Mouse (Mus musculus): ENCODE measurements around the gene Tmem263. TPM values are rescaled to one million over a fixed set of nuclear protein-coding genes. Genes with fewer than 3 reads are reported as not detected.
A peak's percentile ranks its signal among the peaks of the same experiment; 100 is the strongest.

Gene Tmem263
- polyA plus RNA-seq (2017; shearing (Covaris generic)), result 10 to 100 TPM; 35.6 to 49.7 (median 40.2) TPM

DNA sequence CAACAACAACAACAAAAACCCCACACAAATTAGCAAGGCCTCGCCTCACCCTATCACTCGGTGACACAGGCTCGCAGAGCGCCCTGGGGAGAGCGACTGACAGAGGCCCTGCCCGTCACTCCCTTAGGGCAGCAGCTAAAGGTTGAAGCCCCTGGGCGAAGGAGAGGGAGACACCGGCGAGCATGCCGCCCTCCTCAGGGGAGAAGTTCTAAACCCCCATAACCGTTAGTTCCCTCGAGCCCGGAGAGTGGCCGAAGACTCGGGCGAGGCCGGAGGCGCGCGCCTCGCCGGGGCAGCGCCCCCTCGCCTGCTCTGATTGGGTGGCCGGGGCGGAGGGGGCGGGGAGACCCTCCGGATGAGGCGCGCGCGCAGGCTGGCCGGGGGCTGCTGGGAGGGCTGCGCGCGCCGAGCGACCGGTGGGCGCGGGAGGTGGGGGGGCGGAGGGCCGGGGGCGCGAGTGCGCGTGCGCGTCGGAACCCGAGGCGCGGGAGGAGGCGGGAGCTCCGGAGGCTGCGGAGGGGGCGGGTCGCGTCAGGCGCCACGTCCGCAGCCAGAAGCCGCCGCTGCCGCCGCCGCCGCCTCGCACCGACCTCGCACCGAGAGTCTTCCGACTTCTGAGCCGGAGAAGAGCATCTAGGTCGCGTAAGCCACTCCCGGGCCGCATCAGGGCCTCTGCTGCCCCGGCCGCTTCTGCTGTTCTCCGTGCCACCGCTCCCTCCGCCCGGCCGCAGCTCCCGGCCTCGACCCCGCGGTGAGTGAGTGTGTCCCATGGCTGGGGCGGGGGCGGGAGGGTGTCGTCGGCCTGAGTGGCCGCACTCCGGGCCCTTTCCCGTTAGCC, at the start of gene Tmem263, which contains the start of gene Fhl4:
Gene Tmem263, plus strand, starts transcription at position 381 of the 838 bp plus-strand sequence.
Gene Fhl4, minus strand, starts transcription at position 249 of the 838 bp plus-strand sequence.
- peak; percentile 73 for ATAC-seq

DNA sequence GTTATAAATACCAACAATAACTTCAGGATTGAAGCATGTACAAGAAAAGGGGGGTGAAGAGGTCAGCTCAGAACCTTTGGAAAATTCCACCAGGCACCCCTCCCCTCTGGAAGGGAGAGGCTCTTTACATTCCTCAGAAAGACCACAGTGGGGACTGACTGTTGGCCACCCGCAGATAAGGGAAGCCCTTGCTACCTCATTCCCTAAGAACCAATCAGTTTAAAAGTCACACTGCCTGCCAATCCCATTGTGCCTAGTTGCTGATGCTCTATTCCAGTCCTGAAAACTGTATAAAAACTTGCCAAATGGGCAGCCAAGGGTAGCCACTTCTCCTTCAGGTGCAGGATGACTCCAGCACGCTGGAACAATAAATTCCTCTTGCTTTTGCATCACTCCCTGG, 47.6 kb upstream of the Tmem263 start:
- no peak for ATAC-seq

DNA sequence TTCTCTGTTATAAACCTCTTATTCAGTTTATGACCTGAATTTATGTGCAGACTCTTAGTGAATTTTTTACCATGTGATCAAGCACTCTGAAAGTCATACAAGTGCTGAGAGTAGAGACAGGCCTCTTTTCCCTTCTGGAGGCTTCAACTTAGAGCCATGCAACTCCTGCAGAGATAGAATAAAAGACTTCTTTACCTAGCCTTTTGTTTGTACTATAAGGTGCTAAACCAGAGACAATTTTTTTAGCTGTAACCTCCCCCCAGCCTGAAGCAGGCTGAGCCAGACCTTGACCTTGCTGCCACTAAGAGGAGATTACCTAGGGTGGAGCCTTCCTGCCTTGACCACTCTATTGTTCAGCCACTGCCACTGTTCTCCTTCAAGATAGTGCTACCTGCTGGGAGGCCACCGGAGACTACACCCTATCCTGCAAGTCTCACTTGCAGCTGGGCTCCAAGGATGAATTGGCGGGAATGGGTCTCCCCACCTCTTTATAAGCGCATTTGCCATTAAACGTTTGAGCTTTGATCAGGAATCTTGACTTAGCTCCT, 30.7 kb upstream of the Tmem263 start:
- no peak for ATAC-seq

DNA sequence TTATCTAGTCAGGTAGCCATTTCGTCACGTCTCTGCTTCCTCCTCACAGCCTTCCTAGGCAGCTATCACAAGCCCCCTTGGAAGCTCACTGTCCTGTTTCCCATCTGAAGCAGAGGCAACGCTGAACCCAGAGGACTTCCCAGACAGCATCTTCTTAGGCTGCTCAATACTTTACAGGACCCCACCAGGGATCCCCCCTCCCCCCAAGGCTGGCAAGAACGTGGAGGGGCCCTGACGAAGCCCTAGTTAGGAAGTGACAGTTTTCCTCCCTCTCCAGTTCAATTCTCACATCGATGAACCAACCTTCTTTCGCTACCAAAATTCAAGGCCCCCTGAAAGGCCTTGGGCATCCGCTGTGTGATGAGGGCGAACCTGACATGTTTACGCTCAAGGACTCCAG, 586 bp upstream of the Tmem263 start:
- ATAC-seq, result peak; percentile 34

DNA sequence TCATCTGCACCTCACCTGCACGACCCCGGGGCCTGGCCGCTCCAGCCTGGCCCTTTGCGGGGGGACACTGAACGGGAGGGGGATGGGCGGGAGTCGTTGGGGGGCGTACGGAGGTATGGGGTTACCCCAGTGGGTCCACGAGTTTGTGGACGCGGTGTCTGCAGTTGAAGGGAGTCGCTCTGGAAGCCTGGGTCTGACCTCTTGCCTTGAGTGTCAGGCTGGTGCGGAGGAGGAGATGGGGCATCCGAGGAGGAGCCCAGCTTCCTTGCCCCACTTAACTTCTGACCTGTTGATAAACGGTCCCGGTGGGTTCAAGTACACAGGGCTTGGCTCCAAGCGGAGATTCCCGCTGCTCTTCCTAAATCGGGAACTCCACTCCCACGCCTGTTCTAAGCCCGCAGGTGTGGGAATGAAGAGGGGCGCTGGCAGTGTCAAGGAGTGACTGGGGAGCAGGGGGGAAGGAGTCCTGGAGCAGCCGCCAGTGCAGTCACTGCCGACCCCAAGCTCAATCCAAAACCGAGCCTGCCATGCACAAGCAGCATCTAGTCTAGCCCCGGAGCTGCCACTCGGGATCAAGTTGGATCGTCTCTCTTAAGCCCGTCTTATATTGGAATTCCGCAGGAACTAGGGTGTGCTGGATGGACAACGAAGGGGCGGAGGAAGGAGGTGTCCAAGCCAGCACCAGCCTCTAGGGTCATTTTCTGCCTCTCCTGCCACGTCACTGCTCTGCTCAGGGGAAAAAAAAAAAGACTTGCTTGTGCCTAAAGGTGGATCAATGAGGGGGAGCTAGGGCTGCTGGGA, 858 bp downstream of the Tmem263 start:
- ATAC-seq, result no peak

DNA sequence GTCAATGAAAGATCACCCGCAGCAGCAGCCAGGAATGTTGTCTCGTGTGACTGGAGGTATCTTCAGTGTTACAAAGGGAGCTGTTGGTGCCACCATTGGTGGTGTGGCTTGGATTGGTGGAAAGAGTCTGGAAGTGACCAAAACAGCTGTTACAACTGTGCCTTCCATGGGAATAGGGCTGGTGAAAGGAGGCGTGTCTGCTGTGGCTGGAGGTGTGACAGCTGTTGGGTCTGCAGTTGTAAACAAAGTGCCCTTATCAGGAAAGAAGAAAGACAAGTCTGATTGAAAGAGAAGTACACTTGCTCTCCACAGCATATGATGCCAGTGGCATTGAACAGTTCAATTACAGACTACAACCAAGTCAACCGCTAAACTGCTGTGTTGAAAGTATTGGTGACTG, 12.0 kb downstream of the Tmem263 start:
- no peak for ATAC-seq

DNA sequence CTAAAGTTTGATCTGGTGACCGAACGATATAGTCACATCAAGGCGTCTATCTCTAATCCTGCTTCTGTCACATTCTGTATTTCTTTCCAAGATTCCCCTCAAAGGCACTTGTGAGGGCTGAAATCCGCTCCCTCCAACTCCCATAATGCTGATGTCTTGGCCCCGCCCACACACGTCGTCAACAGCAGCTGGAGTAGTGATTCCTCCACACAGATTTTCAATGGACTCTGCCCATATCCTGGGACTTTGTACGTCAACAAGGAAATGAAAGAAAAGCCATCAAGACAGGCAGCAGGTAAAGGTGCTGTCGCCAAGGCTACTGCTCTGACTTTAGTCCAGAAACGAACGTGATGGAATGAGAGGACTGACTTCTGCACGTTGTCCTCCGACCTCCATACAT, 22.8 kb downstream of the Tmem263 start:
- ATAC-seq, result no peak

DNA sequence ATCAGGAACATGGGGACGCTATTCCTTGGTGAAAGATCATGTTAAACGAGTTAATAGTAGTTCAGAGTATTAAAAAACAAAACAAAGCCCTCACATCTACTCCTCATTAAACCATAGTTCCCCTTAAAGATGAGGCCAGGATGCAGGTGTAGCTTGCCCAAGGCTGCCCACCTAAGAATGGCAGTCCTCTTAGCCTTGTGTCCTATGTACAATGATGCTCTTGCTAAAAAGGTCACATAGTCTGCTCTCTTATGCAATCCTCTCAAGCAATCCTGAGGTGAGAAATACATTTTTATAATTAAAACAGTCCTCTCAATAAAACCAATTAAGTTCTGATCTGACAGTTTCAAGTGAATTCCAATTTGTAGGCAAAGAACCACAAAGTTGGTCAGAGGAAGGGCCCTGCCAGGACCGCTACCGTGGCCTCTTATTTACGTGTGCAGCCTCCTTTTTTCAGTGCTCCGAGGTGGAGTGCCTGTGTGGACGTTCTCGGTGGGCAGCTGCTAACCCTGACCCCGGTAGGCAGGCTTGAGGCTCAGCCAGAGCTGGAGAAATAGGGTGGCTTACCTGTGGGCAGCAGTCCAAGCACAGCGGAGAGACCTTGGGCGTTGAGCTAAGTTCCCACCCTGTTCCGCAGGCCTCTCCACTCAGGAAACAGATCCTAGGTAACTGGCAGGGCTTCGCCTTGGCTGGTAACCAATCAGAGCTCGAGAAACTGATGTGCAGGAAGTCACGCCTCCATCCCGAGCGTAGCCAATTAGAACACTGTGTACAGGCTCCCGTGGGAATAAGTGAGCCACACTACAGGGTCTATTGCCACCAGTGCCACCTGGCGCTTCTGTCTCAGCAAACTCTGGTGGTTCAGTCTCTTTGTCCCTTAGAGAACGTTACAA, 25.2 kb downstream of the Tmem263 start, which contains the start of gene Mterf2:
Gene Mterf2, minus strand, starts transcription at position 633 of the 893 bp plus-strand sequence.
- ATAC-seq, result peak; percentile 100

DNA sequence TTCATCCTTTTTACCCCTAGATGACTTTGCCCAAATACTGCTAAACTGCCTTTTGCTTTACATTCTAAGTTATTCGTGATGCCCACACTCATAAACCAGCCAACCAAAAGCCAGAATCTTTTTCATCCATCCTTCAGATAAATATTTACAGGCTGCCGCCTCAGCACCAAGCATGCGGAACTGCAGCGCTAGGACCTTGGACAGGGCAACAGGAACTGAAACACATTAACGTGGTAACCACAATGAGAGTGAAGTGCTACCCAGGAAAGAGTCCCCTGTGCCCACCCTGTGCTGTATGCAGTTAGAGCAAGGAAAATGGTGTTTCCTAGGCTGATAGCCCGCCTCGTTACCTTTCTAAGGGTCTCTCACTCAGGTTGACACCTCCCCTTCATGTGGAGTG, 26.0 kb downstream of the Tmem263 start:
- ATAC-seq, result peak; percentile 19

DNA sequence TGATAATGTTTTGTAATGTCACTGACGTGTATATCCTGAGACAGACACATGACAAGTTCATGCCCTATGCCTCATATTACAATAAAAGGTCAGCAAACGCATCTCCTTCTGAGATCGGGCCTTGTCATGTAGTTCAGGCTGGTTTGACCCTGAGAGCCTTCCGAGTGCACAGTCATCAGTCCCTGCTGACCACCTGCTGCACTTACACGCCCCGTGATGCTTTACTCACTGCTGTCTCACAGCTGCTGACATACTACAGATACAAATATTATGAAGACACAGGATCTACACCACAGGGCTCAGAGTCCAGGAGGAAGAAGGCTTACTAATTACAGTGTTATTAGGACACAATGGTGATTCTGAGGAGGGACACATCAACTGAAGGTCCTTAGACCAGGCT, 34.1 kb downstream of the Tmem263 start:
- ATAC-seq, result no peak

DNA sequence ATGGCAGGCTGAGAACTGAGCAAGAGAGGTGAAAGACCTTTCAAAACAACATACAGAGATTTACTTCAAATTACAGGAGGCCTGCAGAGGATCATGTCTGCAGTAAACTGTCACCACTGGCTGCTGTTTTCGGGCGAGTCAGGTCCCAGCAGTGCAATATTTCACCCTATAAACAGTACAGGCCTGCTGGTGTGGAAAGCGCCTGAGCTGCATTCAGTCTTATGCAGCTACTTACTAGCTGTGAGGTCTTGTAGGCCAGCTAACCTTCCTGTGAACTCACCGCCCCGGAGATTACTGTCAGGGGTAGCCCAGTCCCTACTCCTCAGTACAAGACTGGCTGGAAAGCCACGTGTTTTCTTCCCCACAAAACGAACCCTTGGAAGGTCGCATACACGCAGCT, 39.0 kb downstream of the Tmem263 start:
- no peak for ATAC-seq

DNA sequence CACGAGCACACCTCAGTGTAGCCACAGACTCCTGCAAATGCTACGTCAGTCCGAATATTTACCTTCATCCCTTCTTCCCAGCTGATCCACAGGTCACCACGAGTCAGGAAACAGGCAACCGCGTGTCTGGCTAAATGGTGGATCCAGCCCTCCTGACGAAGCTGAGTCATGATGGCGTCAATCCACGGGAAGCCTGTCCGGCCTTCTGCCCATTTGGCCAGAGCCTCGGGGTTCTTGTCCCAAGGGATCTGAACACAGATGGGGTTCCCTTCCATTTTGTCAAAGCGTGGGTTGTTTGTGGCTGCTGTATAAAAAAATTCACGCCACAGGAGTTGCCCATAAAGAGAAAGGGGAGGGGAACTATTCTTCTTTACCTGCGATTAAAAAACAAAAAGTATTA, 43.9 kb downstream of the Tmem263 start:
- no peak for ATAC-seq

DNA sequence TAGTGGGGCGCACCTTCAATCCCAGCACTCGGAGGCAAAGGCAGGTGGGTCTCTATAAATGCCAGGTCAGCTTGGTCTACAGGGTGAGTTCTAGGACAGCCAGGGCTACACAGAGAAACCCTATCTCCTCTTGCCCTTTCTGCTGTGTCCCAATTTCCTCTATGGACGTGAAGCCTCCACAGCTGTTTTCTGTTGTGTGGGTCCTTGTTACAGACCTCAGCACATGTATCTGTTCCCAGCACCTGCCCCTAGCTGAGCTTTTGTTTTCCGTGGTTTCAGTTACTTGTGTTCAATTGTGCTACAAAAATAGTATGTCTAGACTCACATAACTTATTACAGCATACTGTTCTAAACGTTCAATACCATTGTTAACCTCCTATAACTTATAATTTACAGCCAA, 46.8 kb downstream of the Tmem263 start:
- ATAC-seq, result no peak

DNA sequence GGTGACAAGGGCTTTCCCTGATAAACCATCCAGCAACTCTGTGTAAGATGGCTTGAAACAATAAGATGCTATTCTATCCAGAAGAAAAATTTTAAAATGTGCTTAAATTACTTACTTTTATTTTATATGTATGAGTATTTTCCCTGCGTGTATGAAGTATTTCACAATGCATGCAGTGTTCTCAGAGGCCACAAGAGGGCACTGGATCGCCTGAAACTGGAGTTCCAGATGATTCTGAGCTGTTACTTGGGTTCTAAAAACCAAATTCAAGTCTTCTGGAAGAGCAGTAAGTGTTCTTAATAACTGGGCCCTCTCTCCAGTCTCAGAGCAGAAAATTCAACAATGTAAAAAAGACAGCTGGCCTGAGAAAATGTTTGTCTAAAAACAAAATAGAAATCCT, 51.8 kb downstream of the Tmem263 start:
- peak; percentile 74 for ATAC-seq

DNA sequence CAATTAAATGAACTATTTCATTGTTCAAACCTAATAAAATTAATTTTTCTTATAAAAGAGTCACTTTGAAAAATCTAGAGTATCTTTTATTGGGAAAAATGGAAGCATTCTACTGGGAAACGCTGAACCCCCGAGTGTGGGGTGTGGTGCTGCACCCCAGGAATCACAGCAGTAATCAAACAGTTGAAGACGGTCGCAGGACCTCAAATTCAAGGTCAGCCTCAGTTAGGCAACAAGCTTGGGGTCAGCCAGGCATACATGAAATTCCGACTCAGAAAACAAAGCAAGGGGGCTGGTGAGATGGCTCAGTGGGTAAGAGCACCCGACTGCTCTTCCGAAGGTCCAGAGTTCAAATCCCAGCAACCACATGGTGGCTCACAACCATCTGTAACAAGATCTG, 55.0 kb downstream of the Tmem263 start:
- ATAC-seq, result no peak

DNA sequence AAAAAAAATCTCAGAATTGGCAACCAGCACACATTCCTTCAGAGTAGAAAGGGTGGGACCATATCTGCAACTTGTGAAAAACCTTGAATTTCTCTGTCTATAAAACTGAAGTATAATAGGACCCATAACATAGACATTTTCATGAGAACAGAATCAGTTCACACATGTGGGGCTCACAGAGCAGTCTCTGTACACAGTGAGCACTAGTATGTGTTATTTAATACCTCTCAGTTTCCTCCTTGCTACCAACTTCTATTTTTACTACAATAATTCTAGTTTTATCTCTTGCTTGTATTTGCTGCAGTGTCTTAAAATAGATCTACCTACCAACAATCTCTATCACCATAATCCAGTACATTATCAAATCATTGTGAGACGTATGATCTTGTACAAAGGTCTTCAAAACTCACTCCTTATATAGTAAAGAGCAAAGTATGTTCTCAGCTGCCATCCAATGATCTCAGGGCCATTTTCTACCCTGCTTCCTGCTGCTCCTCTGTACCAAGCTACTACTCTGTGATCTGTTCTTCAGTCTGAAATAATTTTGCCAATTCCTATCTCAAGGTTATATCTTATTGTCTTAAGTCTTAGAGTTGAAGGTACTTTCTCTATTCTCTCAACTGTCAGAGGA, 57.7 kb downstream of the Tmem263 start:
- ATAC-seq, result no peak

DNA sequence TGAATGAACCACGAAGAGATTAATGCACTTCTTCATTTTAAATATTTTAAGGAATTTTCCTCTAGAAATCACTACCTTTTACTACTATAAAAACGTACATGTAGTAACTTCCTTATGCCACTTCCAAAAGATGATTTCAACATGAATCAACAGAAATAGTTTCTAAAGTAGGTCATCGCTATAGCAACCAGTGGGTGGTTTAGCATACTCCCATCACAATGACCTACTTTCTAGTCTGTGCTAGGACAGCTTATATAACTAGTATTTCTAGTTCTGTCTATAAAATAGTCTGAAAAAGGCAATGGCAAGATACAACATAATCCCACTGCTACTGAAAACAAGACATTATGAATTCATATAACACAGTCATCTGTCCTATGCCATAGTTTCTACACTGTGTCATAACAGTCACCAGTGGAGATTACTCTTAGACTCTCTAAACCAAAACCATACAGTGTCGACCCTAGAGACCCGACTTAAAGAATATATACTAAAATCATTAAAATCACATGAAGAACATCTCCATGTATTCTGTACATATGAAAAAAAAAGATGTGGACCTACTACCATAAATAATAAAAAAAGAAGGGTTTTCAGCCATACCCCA, 59.4 kb downstream of the Tmem263 start:
- ATAC-seq, result peak; percentile 88

DNA sequence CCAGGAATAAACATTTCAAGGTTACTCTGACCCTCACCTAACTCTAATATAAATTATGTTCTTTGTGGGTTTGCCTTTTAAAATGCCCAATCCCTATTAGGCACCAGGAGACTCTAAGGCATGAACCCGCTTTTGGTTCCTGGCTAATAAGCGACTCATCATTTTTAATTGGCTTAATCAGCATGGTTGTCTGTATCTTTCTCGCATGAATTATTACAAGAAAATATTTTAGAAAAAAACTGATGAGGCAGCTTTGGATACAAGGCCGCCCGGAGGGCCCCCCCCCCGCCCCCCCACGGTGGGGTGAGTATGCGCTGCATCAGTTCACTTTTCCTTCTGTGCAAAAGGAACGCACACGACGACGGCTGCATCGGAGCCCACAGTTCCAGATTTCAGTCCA, 62.4 kb downstream of the Tmem263 start:
- no peak for ATAC-seq

DNA sequence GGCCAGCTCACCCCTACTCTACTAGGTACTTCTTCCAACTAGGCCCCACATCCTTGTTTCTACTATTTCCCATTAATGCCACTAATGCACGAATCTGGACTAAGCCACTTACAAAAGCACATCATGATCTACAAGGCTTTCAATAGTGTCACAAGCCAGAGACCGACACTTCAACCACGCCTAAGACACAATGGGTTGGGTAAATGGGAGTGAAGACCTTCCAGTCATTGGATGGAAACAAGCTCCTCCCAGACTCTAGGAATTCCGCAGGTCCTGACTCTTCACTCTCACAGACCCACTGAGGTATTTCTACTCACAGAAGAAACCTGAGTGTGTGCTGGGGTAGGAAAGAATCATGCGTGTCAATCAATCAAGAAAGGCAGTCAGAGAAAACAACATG, 62.9 kb downstream of the Tmem263 start:
- no peak for ATAC-seq

Data from inflammation-experienced regulatory T-cells, adult 6 months (primary cell).